Mouse (Mus musculus) right cerebral cortex, postnatal 4 days (tissue): ENCODE measurements around the gene Setd2.

Source experiments
- DNase-seq: peaks from one replicate; pipeline ENCODE4 v3.0.0-alpha.2; 2022

Gene Setd2

DNA sequence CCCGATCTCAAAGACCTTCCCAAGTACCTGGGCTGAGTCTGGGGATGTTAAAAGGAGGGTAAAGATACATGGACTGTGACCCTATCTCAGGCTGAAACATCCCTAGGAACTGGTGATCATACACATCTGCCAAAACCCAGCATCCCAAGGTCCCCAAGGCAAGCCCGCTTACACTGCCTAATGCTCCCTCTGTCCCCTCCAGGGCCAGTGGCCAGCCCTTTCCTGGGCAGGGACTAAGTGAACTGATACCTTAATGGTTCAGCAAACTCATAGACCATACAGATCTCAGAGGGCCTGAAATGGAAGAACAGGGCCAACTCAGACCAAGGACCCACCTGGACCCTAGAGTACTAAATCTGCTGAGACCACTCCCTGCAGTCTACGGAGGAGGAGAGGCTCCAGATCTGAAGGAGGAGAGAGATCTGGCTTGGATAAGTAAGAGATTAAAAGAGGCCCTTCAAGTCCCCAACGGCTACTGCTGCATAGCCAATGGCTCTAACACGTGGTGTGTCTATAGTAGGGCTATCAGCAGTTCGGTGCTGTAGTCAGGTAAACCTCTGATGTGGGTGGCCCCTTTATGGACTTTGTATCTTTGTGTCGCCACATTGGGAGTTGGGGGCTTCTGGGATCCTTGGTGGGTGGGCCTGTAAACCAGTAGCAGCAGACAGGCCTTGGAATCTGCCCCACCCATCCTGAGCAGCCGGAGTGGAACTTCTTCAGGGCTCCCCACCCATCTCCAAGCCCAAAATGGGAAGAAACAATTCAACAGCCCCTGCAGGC is 91.2 kb downstream of the Setd2 start:
- no peak for DNase-seq

DNA sequence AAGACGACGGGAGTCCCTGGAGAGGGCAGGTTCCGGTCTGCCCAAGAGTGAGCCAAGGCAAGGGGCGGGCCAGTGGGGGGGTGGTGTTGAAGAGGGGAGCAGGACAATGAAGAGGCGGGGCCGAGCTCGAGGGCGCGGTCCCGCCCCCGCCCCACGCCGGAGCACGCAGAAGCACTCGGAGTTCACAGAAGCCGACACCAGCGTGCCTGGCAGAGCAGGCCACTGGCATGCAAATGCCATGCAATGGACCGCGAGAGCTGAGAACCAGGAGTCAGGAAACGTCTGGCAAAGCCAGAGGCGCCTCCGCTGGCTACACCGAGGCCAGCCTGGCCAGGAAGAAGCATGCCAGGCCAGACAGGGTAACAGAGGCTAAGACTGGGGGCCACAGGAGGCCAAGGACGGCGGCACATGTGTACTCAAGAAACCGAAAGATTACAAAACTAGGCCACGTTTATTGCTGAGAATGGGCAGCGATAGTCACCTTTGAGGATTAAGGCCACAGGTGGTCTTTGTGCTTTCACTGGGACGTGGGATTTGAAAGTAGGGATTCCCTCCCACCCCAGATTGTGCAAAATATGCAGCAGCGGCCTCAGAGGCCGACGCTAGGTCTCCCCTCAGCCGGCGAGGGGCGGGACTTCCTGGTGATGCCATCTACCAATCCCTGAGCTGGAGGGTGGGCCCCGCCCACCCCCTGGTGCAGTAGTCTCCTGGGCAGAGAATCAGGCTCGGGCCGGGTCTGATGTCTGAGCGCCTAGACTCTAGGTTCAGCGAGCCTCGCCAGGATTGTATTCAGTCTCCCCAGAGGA is 92.2 kb downstream of the Setd2 start, which contains the start of gene Nradd:
Nradd (minus strand) TSS at position 92 of the 806 bp plus-strand sequence.
- peak; percentile 87 for DNase-seq

DNA sequence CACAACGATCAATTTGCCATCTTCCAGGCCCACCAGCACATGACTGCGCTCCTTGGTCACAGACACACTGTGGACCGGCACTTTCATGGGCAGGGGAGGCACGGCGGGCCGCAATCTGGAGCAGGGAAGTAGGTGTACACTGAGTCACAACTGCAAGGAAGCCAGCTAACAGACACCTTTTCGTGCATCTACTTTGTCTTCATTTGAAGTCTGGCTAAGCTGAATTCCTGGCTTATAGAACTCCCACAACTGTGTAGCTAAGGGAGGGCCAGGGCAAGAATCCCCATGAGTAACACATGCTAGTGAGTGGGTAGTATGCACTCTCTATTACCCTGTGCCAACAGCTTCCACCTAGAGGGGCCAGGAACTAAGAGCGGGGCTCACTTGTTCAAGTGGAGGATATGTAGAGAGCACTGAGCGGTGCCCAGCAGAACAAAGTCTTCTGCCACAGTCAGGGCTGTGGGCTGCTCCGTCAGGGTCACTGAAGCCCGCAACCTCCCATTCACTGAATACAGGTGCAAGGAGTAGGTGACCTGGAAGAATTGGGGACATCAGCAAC is 93.0 kb downstream of the Setd2 start:
- no peak for DNase-seq

DNA sequence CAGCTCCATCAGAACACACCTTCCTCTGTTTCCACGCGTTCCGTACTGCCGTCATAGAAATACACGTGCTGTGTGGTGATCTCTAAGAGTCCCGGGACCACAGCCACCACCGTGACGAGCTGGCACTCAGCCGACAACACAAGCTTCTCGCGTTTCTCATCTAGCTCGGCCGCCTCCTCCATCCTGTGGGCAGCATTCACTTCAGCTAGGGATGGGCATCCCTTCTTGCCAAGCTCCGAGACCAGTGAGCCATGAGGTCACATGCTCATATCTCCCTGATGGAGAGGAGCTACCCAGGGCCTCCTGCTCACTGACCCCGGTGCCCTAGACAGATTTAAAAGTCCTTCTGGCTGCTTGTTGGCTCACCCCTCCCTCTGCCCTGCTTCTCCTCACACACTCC is 97.8 kb downstream of the Setd2 start:
- DNase-seq: no peak

DNA sequence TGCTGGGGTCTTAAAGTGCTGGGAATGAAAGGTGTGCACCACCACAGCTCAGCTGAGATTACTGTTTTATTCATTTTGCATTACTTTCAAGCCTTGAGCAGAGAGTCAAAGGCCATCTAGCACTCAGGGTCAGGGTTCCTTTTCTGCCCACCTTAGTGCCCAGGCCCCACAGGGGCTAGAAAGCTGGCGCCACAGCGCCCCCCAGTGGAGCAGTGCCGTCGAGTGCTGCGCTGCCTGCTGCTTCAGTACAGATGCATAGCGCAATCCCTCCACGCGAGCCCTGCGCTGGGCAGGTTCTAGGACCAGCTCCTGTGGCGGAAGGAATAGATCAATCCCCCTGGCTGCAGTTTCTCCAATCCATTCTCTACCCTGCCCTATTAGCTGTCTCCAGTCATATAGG is 98.8 kb downstream of the Setd2 start:
- peak; percentile 83 for DNase-seq

DNA sequence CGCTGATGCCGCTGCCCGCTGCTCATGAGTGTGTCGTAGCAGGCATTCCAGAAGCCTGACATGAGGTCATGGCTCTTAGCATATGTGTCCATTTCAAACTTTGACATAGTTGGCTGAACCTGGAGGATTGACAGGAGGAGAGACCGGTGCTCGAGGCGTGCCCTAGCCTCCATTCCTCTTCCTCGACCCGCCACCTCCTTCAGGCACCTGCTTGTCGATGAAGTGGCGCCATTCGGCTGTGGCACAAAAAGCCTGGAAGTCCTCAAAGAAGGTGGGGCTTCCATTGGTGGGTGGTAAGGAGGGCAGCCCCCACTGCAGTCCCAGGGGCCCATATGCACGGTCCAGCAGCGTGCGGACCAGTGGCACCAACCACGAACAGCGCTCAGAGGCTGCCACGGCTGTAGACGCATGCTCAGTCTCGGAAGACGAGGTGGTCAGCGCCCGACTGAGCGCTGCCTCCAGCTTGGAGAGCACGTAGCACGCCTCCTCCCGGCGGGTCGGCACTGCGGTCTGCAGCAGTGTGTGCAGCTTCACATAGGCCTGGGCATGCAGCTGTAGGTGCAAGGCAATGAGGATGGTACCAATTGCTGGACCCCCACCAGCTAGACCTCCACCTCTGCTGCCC is 99.4 kb downstream of the Setd2 start:
- no peak for DNase-seq

DNA sequence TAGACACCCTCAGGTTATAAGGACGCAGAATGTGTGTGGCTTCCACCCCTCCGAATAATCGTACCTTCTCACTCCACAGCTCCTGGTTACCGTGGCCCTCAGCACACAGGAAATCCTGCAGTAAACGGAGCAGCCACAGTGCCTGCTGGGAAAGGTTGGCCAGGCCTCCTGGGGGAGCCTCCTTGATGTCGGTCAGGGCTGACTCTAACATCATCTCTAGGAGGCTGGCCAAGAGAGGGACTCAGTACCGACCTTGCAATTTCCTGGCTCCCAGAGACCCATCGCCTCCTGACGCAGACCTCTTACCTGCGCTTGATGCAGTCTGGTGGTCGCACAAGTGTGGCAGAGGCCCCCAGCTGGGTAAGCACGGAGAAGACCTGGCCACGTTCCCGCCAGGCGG is 100.3 kb downstream of the Setd2 start:
- DNase-seq: no peak

DNA sequence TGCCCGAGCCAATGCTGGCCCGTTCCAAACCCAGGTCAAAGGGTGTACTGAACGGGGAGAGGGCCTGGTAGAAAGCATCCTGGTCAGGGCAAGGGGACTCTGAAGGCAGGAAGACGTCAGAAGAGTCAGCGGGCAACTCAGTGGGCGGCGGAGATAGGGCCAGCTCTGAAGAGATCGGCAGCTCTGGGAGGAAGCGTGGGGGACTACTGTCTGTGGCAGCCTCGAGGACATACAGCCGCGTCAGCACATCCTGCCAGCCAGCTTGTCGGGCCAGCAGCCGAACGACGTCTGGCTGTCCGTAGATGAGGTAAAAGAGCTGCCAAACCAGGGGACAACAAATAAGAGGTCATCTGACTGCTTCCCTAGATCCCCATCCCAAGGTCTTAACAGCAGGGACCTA is 101.5 kb downstream of the Setd2 start:
- DNase-seq: no peak

DNA sequence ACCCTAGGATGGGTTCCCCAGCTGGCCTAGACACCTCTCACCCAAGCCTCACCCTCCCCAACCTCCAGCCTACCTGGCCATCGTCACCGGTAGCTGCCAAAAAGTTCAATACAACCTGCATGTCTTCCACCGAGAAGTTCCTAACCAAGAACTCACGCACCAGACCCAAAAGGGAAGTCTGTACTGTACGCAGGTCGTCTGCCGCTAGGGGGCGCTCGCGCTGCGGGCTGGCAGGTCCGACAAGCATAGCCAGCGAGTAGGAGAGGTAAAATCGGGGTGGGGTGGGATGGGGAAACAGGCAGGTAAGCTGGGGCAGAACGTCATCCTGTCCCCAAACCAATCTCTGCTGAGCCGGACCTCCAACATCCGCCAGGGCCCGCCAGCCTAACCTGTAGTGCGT is 102.8 kb downstream of the Setd2 start:
- DNase-seq: peak; percentile 96

DNA sequence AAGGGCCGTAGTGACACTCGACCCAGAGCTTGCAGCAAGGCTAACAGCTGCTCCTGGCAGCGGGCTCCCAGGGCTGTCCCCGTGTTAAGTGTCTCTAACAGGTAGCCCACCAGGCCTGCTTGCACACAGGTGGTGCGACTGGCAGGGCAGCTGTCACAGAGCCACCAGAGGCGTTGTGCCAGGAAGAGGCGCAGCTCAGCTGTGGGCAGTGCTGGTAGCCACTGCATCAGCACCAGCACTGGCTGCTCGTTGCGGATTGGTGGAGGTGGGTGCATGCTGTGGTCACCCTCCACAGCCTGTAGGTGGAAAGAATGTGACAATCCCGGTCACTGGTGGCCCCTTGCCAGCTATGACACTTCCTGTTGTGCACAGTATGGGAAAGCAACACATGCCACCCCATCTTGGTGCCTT is 106.2 kb downstream of the Setd2 start:
- no peak for DNase-seq

DNA sequence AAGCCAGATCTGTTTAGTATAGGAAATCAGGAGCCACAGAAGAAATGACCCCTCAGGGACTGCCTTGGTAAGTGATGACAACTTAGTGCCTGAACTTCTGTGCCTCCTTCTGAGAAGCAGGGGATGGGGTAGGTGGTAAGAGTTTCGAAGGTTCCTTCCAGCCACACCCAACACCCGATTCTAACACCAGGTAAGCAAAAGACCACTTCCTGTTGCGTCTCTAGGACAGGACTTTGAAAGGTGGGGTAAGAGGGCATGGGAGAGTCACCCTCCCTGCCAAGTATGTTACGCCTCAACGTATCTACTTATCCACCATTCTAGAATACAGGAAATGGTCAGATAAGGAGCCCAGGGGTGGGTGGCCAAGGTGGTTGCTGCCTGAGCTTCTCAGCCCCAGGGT is 108.6 kb downstream of the Setd2 start:
- DNase-seq: no peak

DNA sequence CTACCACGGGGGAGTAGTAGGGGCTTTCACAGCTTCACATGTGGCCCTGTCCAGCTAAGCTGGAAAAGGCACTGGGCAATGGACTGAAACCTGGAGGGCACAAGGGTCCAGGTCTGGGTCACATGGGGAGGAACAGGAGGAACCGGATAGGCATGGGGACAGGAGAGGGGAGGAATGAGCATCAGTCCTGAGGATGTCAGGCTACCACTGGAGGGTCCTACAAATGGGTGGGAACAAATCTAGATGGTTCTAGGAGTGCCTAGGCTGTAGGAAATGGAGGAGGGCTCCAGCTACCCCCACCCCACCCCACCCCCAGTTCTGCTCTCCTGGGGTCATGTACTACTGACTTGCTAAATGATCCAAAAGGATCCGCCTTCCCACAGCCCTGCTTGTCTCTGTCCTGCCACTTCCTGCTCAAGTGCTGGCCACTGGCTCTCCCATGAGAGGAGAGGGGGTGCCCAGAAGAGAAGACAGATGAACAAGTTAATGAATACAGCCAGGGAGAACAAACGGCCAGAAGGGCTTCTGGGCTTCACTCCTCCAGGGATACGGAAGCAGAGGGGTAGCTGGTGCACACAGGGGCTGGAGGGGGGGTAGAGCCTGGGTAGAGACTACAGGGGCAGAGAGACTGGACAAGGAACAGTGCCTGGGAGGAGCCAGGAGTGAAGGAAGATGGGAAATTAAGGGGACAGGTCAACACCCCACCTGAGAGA is 110.6 kb downstream of the Setd2 start:
- no peak for DNase-seq

DNA sequence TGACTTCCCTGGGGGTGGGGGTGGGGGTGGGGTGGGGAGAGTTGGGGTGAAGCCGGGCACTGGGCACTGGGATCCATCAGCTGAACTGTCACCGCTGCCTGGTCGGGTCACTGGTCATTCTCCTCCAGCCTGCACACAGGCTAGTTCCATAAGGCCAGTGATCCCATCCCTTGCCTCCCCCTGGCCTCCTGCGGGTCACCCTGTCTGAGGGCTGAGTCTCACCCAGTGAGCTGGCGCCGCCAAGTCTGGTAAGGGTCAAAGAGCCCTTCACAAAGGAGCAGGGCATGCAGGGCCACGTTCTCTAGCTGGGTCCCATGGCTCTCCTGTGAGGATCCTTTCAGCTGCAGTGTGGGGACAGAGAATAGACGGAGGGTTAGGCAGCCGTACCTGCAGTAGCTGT is 111.4 kb downstream of the Setd2 start:
- no peak for DNase-seq

DNA sequence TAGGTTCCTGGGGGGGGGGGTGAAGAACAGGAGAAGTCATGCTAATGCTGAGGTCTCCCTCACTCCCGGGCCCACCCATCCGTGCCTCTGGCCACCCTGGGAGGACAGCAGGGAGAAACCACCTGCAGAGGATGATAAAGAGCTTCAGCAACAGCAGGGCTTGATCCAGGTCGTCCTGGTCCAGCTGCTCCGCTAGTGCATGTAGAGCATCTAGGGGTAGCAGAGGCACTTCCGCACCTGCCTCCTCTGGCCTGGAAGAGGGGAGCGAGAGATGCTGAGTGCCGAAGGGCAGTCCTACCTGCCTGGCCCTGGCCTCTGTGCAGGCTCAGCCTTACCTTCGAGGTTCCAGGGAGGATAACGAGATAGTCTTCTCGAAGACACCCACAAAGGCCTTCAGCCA is 111.9 kb downstream of the Setd2 start:
- DNase-seq: no peak

DNA sequence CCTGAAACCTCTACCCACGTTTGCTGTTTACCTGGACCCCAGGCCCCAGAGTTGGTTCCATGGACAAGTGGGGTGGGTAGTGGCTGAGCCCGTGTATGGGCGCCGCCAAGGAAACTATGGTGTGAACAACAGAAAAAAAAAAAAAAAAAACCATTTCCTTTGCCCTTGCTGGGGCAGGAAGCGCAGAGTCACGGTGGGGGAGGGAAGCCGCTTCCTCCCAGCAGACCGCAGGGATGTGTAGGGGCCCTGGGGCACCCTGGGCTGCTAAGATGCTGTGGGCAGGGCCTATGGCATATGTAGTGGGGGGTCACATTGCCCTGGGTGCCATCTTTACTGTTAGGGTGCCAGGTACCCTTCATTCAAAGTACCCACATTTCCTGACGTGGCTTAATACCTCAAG is 112.8 kb downstream of the Setd2 start:
- no peak for DNase-seq

DNA sequence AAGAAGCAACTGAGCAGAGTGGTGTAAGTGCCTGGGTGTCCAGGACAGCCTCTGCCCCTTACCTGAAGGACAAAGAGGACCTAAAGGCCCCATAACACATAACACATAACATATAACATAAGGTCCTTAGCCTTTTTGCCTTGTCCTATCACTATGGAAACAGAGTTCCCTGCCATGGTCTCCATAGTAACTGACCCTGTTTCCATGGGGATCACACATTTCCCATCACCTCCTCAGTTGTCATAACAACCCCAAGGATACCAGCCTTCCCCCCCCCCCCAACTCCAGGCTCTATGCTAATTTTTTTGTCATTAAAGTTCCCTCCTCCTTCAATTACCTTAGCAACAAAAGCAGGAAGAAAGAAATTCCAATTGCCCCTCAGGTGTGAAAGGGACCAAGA is 117.4 kb downstream of the Setd2 start:
- DNase-seq: no peak

DNA sequence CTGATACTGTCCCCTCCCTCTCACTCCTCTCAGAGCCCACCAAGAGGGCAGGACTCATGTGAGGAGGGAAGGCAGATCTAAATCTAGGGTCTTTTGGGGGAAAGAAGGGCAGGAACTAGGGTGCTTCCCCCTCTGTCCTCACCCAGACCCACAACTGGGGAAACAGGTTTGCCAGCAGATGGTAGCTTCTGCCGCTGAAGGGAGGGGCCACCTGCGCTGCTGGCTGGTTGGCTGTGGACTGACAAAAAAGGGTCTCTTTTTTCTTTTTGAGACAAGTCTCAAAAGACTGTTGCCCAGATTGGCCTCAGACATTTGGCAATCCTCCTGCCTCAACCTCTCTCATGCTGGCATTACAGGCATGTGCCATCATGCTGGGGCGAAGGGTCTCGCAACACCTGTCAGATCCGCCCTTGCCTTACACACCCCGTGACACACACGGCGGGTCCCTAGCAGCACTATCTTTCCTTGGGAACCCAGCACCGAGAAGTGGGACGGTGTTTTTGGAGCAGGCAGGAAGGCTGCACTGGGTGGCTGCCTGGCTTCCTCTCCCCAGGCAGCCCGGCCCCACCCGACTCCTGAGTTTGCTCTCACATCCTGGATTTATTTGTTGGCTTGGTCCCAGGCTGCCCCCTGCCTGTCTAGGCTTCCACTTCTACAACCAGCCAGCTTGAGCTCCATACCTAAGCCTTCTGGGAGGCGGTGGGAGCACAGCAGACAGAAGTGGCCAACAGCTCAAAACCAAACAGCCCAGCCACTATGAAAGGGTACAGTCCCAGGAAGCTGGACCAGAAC is 119.7 kb downstream of the Setd2 start:
- no peak for DNase-seq

DNA sequence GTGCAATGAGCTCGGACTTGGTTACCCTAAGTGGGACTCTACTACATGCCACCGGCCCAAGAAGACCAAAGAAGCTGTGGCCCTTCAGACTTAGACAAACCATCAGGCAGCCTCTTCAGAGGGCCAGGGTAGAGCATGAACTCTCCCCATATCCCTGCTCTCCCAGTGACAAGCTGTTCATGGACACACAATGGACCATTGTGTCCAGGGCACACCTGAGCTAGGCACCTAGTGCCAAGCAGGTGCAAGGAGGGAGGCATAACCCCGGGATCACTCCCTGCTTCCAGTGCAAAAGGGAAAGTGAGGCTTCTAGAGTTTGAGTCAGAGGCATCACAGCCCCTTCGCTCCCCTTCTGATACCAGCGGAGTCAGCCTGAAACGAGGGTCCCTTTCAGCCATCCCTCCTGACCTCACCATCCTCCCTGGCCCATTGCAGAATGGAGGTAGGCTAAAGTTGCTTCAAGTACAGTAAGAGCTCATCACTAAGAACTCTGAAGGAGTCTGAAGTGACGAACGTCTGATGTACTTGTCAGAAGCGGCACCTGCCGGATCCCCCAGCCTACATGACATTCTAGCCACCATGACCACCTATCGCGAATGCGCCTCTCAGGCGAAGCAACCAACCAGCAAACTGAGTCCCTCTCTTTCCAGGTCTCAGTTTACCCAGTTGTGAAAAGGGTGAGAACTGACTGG is 120.7 kb downstream of the Setd2 start:
- no peak for DNase-seq

DNA sequence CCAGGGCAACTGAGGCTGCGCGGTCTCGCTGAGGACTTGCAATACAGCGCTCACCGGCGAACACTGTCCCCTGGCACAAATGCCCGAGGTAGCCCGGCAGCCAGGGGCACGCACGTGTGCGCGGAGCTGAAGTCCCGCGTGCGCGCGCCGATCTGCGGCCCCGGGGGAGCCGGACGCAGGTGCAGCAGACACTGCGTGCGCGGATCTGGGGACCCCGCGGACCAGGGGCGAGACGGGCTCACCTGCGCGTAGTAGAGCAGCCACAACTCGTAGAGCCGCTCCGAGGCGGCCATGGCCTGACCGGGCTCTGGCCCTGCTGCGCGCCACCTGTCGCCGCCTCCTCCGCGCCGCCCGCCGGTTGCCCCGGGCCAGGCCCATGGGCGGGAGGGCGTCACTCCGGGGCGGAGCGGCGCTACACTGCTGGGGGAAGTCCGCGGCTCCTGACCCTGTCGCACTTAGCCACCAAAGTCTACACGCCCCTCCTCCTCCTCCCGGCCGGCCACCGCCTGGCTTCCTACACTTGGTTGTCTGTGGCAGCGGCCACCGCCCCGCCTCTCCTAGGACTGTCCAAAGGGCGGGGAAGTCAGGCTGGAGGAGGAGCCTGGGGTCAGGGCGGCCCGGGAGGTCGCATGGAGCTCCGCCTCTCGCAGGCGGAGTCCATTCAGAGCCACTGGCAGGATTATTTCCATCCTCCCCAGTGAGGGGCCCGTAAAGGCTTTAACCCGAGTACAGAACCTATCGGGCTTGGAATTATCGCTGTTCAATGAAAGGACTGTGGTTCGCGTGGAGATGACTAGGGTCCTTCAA is 121.5 kb downstream of the Setd2 start, which contains the start of gene Nbeal2:
Nbeal2 (minus strand) TSS at position 507 of the 807 bp plus-strand sequence.
- DNase-seq: peak; percentile 55
